ENCODE assay signal across 8 mouse cellular contexts in genomic region chr10:117663865-117664200, GRCm38 (mm10). TPM values are rescaled to one million over a fixed set of nuclear protein-coding genes. Genes with fewer than 3 reads are reported as not detected.
DNase-seq lines count a peak whose midpoint lies in the region; ATAC-seq lines count a peak whose summit lies in the region.

No protein-coding gene starts in this region.

- H3K27me3 ChIP-seq in kidney, embryonic 14.5 days (ENCODE audit: control insufficient read depth, insufficient read depth, low read length), result no peaks in the 10 kb centered on the region
- no peaks in the 10 kb centered on the region for H3K27me3 ChIP-seq in lung, embryonic 15.5 days

- peak overlapping the region; percentile 18; the same call in 1 of the 2 replicates for H3K4me3 ChIP-seq in kidney, embryonic 14.5 days (ENCODE audit: low read length)
- H3K4me3 ChIP-seq in lung, embryonic 15.5 days, result 0 out of 2 replicates have a peak overlapping the region, but pooled peaks have one; percentile 10

- H3K36me3 ChIP-seq in kidney, embryonic 14.5 days (ENCODE audit: control insufficient read depth, insufficient read depth, low read length), result no peaks in the 10 kb centered on the region; the same call in 1 of the 2 replicates
- H3K36me3 ChIP-seq in lung, embryonic 15.5 days, result no peaks in the 10 kb centered on the region

- peak overlapping the region; percentile 21 for H3K4me2 ChIP-seq in kidney, embryonic 14.5 days (replicated peaks; ENCODE audit: low read depth, low read length)
- peak overlapping the region; percentile 48 for H3K4me2 ChIP-seq in lung, embryonic 15.5 days

- no peak overlapping the region; the same call in 1 of the 2 replicates for H3K27ac ChIP-seq in kidney, embryonic 14.5 days (ENCODE audit: low read depth, low read length)
- peak overlapping the region; percentile 69 for H3K27ac ChIP-seq in lung, embryonic 15.5 days

- H3K4me1 ChIP-seq in kidney, embryonic 14.5 days (ENCODE audit: control insufficient read depth, insufficient read depth, low read length), result peaks cover 6% of the 10 kb centered on the region; the same call in 1 of the 2 replicates
- peaks cover 15% of the 10 kb centered on the region for H3K4me1 ChIP-seq in lung, embryonic 15.5 days

- no peak overlapping the region; the same call in 1 of the 2 replicates for H3K9ac ChIP-seq in kidney, embryonic 14.5 days (ENCODE audit: low read depth, low read length)
- no peak overlapping the region for H3K9ac ChIP-seq in lung, embryonic 15.5 days

- DNase-seq in adrenal gland, postnatal 10 days, result peak; percentile 39
- no peak for DNase-seq in adrenal gland, postnatal 4 days (ENCODE audit: low spot score in 2 of 2)
- DNase-seq in embryo, embryonic 10 days (ENCODE audit: low spot score), result peak; percentile 56
- no peak for DNase-seq in frontal cortex, postnatal 36 days (ENCODE audit: low spot score in 2 of 2)
- no peak for DNase-seq in cerebellum, adult 11 months
- DNase-seq in left cerebral cortex, postnatal 4 days, result no peak

- WGBS in kidney, embryonic 14.5 days, result 19% methylated on average over 9 of the region's 9 CpGs
- 13% methylated on average over 9 of the region's 9 CpGs for WGBS in lung, embryonic 15.5 days

- H3K9me3 ChIP-seq in kidney, embryonic 14.5 days (ENCODE audit: control insufficient read depth, low read length), result no peaks in the 10 kb centered on the region
- H3K9me3 ChIP-seq in lung, embryonic 15.5 days, result no peaks in the 10 kb centered on the region

- intact Hi-C loops in left cerebral cortex, postnatal 4 days (cut with DNase I), result no loop called here

- peak; percentile 82 for ATAC-seq in kidney, embryonic 14.5 days (ENCODE audit: low FRiP score, low TSS enrichment)
- ATAC-seq in lung, embryonic 15.5 days (ENCODE audit: borderline replicate concordance, extremely low read depth, low FRiP score, low TSS enrichment), result peak; percentile 79; the same call in 1 of the 2 replicates

RNA-seq across cellular contexts. Expression of gene Cpm, which starts 34.5 kb away (rescaled TPM):
- total RNA-seq in adrenal gland, postnatal 10 days (2021), result 10 to 100 TPM; 18.5 to 19.1 TPM
- total RNA-seq in adrenal gland, postnatal 4 days (2021), result 10 to 100 TPM; 24.4 to 25.3 TPM
- polyA plus RNA-seq in kidney, embryonic 14.5 days (2014; fragmentation: Nextera tagmentation; extraction: Ambion mirVana), result 21.8 and 28.9 TPM in 2 replicates
- polyA plus RNA-seq in lung, embryonic 15.5 days (2015; fragmentation: Nextera tagmentation; extraction: Ambion mirVana), result 41.8 and 49.3 TPM in 2 replicates
- 1 to 10 TPM; 1.7 to 2.5 TPM for total RNA-seq in left cerebral cortex, postnatal 4 days (2021)

RNA-seq across cellular contexts. Expression of gene Mdm2, which starts 46.7 kb away (rescaled TPM):
- total RNA-seq in adrenal gland, postnatal 10 days (2021), result 10 to 100 TPM; 41.1 to 46.2 TPM
- 10 to 100 TPM; 63.3 to 67.4 TPM for total RNA-seq in adrenal gland, postnatal 4 days (2021)
- polyA plus RNA-seq in kidney, embryonic 14.5 days (2014; fragmentation: Nextera tagmentation; extraction: Ambion mirVana), result 38.6 and 65.6 TPM in 2 replicates
- 38.5 and 47.7 TPM in 2 replicates for polyA plus RNA-seq in lung, embryonic 15.5 days (2015; fragmentation: Nextera tagmentation; extraction: Ambion mirVana)
- total RNA-seq in left cerebral cortex, postnatal 4 days (2021), result 10 to 100 TPM; 39.1 to 51.9 TPM

Comparison
In these comparisons a context has a peak if more than half of its experiments do, and no peak if none do; other contexts are left out.
1. DNase-seq: peak in adrenal gland, postnatal 10 days (single experiment) and embryo, embryonic 10 days (single experiment); none in adrenal gland, postnatal 4 days (0 of 2), frontal cortex, postnatal 36 days (0 of 2), cerebellum, adult 11 months (single experiment) and left cerebral cortex, postnatal 4 days (single experiment).
2. RNA of gene Cpm, which starts 34.5 kb away (total RNA-seq): 24.4 to 25.3 TPM in adrenal gland, postnatal 4 days and 18.5 to 19.1 TPM in adrenal gland, postnatal 10 days; 1.7 to 2.5 TPM in left cerebral cortex, postnatal 4 days; every median in the first group is over 4 times any median in the second.